ENCODE assay signal across 10 mouse cellular contexts in genomic region chr3:85777356-85777755, GRCm38 (mm10).
"Had no signal": no experiment of that assay in that cellular context is flagged by ENCODE, and none has a peak within 500 bp of the region (broad histone marks: within the 10 kb centered on the region; RNA-seq: fewer than 3 reads in every experiment).

No protein-coding gene starts in this region.

- H3K4me3 ChIP-seq: liver, embryonic 15.5 days; midbrain, embryonic 13.5 days had no signal

- H3K4me1 ChIP-seq: liver, embryonic 15.5 days had no signal

- H3K27me3 ChIP-seq: liver, embryonic 15.5 days; midbrain, embryonic 13.5 days had no signal

- H3K9me3 ChIP-seq: liver, embryonic 15.5 days; midbrain, embryonic 13.5 days had no signal

- H3K36me3 ChIP-seq: liver, embryonic 15.5 days; midbrain, embryonic 13.5 days had no signal

- H3K27ac ChIP-seq: liver, embryonic 15.5 days; midbrain, embryonic 13.5 days had no signal

- DNase-seq: left cerebral cortex, postnatal 4 days; lung, adult 2 months; lung, postnatal 36 days; right cerebral cortex, adult 18-20 months; right cerebral cortex, postnatal 25 days; thymus, postnatal 36 days had no signal

- ATAC-seq: lung, postnatal 0 days; midbrain, embryonic 13.5 days had no signal

- H3K9ac ChIP-seq: liver, embryonic 15.5 days; midbrain, embryonic 13.5 days had no signal

- H3K4me2 ChIP-seq: liver, embryonic 11.5 days; liver, embryonic 15.5 days; midbrain, embryonic 13.5 days had no signal
